Mouse (Mus musculus) ovary, adult 18-20 months (tissue): ENCODE measurements around the gene Dph5.
A peak's percentile ranks its signal among the peaks of the same experiment; 100 is the strongest.
"Not testable (repeated sequence)": the region's sequence is repeated elsewhere in the genome, so short reads cannot be mapped to it uniquely, and the experiment has no call there.

Experiments used
- DNase-seq: peaks from one replicate; pipeline ENCODE4 v3.0.0; 2022; ENCODE audit warnings: low spot score, mixed read lengths

The Dph5 gene

GRCm38 (mm10) chr3:115887427-115888309 lies at the start of gene Dph5:
Dph5 (plus strand) TSS chr3:115887837.
- peak; percentile 82 for DNase-seq

GRCm38 (mm10) chr3:115844566-115844965 lies 43.1 kb upstream of the Dph5 start:
- no peak for DNase-seq

- DNase-seq = no peak
Observed at GRCm38 (mm10) chr3:115845032-115845618, 42.5 kb upstream of the Dph5 start.

GRCm38 (mm10) chr3:115845724-115846123 lies 41.9 kb upstream of the Dph5 start:
- no peak for DNase-seq

- no peak for DNase-seq
Observed at GRCm38 (mm10) chr3:115846153-115846552, 41.5 kb upstream of the Dph5 start.

- DNase-seq = no peak
Observed at GRCm38 (mm10) chr3:115848686-115849480, 38.8 kb upstream of the Dph5 start.

- DNase-seq = no peak
Observed at GRCm38 (mm10) chr3:115850946-115851345, 36.7 kb upstream of the Dph5 start.

- DNase-seq = no peak
Observed at GRCm38 (mm10) chr3:115854672-115855191, 32.9 kb upstream of the Dph5 start.

- DNase-seq = no peak
Observed at GRCm38 (mm10) chr3:115855576-115855975, 32.1 kb upstream of the Dph5 start.

- DNase-seq = no peak
Observed at GRCm38 (mm10) chr3:115856484-115857022, 31.1 kb upstream of the Dph5 start.

- no peak for DNase-seq
Observed at GRCm38 (mm10) chr3:115857436-115857835, 30.2 kb upstream of the Dph5 start.

- DNase-seq = no peak
Observed at GRCm38 (mm10) chr3:115858822-115859221, 28.8 kb upstream of the Dph5 start.

- not testable (repeated sequence) for DNase-seq
Observed at GRCm38 (mm10) chr3:115860780-115861179, 26.9 kb upstream of the Dph5 start.

- no peak for DNase-seq
Observed at GRCm38 (mm10) chr3:115863487-115863886, 24.1 kb upstream of the Dph5 start.

GRCm38 (mm10) chr3:115867150-115867549 lies 20.5 kb upstream of the Dph5 start:
- no peak for DNase-seq

- DNase-seq = no peak
Observed at GRCm38 (mm10) chr3:115867901-115868300, 19.7 kb upstream of the Dph5 start.

GRCm38 (mm10) chr3:115869360-115869759 lies 18.3 kb upstream of the Dph5 start:
- no peak for DNase-seq

- no peak for DNase-seq
Observed at GRCm38 (mm10) chr3:115875551-115875950, 12.1 kb upstream of the Dph5 start.

- no peak for DNase-seq
Observed at GRCm38 (mm10) chr3:115877133-115877532, 10.5 kb upstream of the Dph5 start.

GRCm38 (mm10) chr3:115884086-115884485 lies 3.6 kb upstream of the Dph5 start:
- no peak for DNase-seq

- DNase-seq = peak; percentile 8
Observed at GRCm38 (mm10) chr3:115888310-115889106, 871 bp downstream of the Dph5 start.
